Mouse (Mus musculus) ES-E14 (cell line): ENCODE results near the gene Afmid.

Source experiments
- HCFC1 ChIP-seq: IDR thresholded peaks from 2 replicates; pipeline ENCODE4 v1.6.1; 2012; ENCODE audit warnings: low read length, inconsistent platforms, borderline replicate concordance; ENCODE audit not compliant: insufficient read depth
- MAFK ChIP-seq: IDR thresholded peaks from 2 replicates; pipeline ENCODE4 v1.6.1; 2014; ENCODE audit warnings: mild to moderate bottlenecking, low read depth, low read length, inconsistent platforms; ENCODE audit not compliant: insufficient read depth

DNA sequence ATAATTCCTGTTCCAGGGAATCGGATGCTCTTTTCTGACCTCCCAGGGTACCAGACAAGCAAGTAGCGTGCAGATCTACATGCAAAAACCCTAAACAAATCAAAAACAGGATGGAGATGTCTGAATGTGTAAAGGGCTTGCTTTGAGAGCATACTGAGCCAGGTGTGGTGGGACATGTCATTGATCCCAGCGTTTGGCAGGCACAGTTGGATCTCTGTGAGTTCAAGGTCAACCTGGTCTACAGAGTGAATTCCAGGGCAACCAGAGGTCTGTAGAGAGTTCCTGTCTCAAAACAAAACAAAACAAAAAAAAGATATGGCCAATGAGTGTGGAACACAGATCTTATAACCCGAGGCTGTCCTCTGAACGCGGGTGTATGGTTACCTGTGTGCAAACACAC lies 2.3 kb upstream of the Afmid start:
- TF ChIP-seq HCFC1 (no peak), MAFK (no peak)
